Mouse (Mus musculus) kidney, embryonic 16.5 days (tissue): ENCODE data around the gene Zfc3h1. TPM values are rescaled to one million over a fixed set of nuclear protein-coding genes. Genes with fewer than 3 reads are reported as not detected.

Experiments used
- ATAC-seq: fragments of 200-750 bp; cut with Nextera tagmentation; 2 replicates; pipeline ENCODE4 v1.8.0; 2017; ENCODE audit warnings: moderate TSS enrichment; ENCODE audit not compliant: low FRiP score, low TSS enrichment
- H3K27ac ChIP-seq: fragments of 300-500 bp; sonication (generic); 2 replicates; pipeline ENCODE4 v1.5.1; 2014; ENCODE audit warnings: low read length
- H3K27me3 ChIP-seq: fragments of 300-500 bp; sonication (generic); 2 replicates; pipeline ENCODE4 v1.6.1; 2014; ENCODE audit warnings: low read length, control low read depth, mixed read lengths; ENCODE audit not compliant: insufficient read depth
- H3K36me3 ChIP-seq: fragments of 300-500 bp; sonication (generic); 2 replicates; pipeline ENCODE4 v1.6.1; 2014; ENCODE audit warnings: low read length, control low read depth, mixed read lengths; ENCODE audit not compliant: insufficient read depth
- H3K4me1 ChIP-seq: fragments of 300-500 bp; sonication (generic); 2 replicates; pipeline ENCODE4 v1.6.1; 2014; ENCODE audit warnings: low read length, control low read depth, mixed read lengths; ENCODE audit not compliant: insufficient read depth
- H3K4me2 ChIP-seq: fragments of 300-500 bp; sonication (generic); replicated peaks from 2 replicates; pipeline ENCODE4 v1.6.1; 2014; ENCODE audit warnings: low read depth, low read length
- H3K4me3 ChIP-seq: fragments of 300-500 bp; sonication (generic); 2 replicates; pipeline ENCODE4 v1.5.1; 2014; ENCODE audit warnings: mild to moderate bottlenecking, low read length
- H3K9ac ChIP-seq: fragments of 300-500 bp; sonication (generic); replicated peaks from 2 replicates; pipeline ENCODE4 v1.6.1; 2014; ENCODE audit warnings: low read length
- H3K9me3 ChIP-seq: fragments of 300-500 bp; sonication (generic); 2 replicates; pipeline ENCODE4 v1.6.1; 2016; ENCODE audit warnings: low read length, control low read depth
- WGBS: fragments of 180-500 bp; shearing (Covaris S2); extraction: QIAGEN DNeasy Blood & Tissue Kit; methylation state at CpG from one replicate; pipeline ENCODE4 v1.1.7; 2014; 5-methylcytosine and 5-hydroxymethylcytosine counted together
- polyA plus RNA-seq: library from polyadenylated mRNA; unstranded; fragments of >200 nt; fragmentation: Nextera tagmentation; extraction: Ambion mirVana; gene quantifications from 2 replicates; pipeline ENCODE4 v1.2.1, GENCODE M21; 2015

Zfc3h1 gene
- polyA plus RNA-seq, 1 experiment from 2014 or later: 17.0 TPM

DNA sequence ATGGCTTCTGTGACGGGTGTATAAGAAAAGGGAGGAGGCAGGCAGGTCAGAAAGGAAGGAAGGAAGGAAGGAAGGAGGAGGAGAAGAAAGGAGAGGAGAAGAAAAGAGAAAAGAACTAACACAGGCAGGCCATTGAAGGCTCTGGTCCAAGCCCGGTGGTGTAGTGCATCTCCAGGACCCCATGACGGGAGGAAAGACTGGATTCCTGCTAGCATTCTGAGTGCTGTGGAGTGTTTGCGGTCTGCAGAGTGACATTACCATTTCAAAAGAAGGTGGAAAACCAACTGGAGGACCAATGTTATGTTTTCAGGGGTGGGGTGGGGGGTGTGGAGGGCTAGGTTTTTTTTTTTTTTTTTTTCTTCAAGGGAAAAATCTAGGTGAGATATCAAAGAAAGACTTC lies 37.2 kb downstream of the Zfc3h1 start:
- ATAC-seq: no peak
- no peak overlapping the region for H3K4me3 ChIP-seq
- WGBS: 84% methylated on average over 4 of the region's 4 CpGs

GRCm38 (mm10) chr10:115425351-115425750 lies 40.6 kb downstream of the Zfc3h1 start:
- Histone ChIP-seq H3K27ac (no peak overlapping the region), H3K4me3 (no peak overlapping the region), H3K27me3 (no peaks in the 10 kb centered on the region), H3K4me2 (no peak overlapping the region), H3K9me3 (no peaks in the 10 kb centered on the region), H3K9ac (no peak overlapping the region), H3K4me1 (no peaks in the 10 kb centered on the region), H3K36me3 (peaks cover 51% of the 10 kb centered on the region)
- 76% methylated on average over 2 of the region's 2 CpGs for WGBS
- no peak for ATAC-seq

More for the DNA sequence above, 37.2 kb downstream of the Zfc3h1 start:
- Histone ChIP-seq H3K9me3 (no peaks in the 10 kb centered on the region), H3K9ac (no peak overlapping the region), H3K27ac (no peak overlapping the region), H3K4me1 (no peaks in the 10 kb centered on the region), H3K27me3 (no peaks in the 10 kb centered on the region), H3K4me2 (no peak overlapping the region), H3K36me3 (peaks cover 40% of the 10 kb centered on the region)

DNA sequence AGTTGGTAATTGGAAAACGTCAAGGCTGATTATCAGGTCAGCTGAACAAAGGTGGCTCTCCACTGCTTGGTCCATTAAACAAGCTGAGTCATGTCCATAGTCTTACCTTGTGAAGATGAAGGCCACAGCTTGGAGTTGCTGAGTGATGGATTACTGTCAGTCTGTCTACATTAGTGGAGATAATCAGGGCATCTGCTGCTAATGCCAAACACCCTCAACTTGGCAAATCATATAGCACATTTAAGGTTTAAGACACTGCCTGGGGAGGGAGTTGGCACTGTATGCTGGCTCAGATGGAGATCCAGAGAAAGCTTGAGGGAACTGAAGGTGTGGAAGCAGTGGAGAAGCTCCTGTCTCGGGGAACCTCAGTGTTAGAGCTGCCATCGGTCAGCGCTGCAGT lies 52.5 kb downstream of the Zfc3h1 start:
- Histone ChIP-seq H3K4me1 (no peaks in the 10 kb centered on the region), H3K27me3 (no peaks in the 10 kb centered on the region)
- WGBS: 88% methylated on average over 4 of the region's 4 CpGs

DNA sequence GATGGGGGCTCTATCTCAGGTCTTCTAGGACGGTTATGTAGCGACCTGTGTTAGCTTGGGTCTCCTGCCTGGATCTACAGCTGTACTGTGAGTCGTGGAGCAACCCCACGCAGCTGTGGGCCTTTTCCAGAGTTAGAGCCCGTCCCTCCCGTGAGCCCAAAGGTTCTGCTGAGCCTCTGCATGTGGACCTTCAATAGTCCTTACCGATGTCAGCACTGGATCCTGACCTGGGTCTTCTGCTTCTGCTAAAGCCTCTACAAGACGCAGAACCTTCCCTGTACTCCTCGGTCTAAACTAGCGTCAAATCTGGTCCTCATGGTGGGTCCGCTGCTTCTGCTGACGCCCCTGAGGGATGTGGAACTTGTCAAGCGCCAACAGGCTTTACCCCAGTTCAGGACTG lies 63.9 kb downstream of the Zfc3h1 start:
- WGBS: 87% methylated on average over 13 of the region's 13 CpGs
- no peaks in the 10 kb centered on the region for H3K36me3 ChIP-seq
- no peaks in the 10 kb centered on the region for H3K27me3 ChIP-seq
- no peak overlapping the region for H3K27ac ChIP-seq
- H3K4me2 ChIP-seq: no peak overlapping the region
- H3K9ac ChIP-seq: no peak overlapping the region
- H3K4me3 ChIP-seq: no peak overlapping the region
- no peaks in the 10 kb centered on the region for H3K4me1 ChIP-seq
- ATAC-seq: no peak
- H3K9me3 ChIP-seq: peaks cover 7% of the 10 kb centered on the region

More for the DNA sequence above, 52.5 kb downstream of the Zfc3h1 start:
- H3K4me3 ChIP-seq: no peak overlapping the region
- ATAC-seq: no peak
- no peak overlapping the region for H3K4me2 ChIP-seq
- no peak overlapping the region for H3K9ac ChIP-seq
- peaks cover 5% of the 10 kb centered on the region; the same call in 1 of the 2 replicates for H3K36me3 ChIP-seq
- no peak overlapping the region for H3K27ac ChIP-seq
- no peaks in the 10 kb centered on the region for H3K9me3 ChIP-seq

DNA sequence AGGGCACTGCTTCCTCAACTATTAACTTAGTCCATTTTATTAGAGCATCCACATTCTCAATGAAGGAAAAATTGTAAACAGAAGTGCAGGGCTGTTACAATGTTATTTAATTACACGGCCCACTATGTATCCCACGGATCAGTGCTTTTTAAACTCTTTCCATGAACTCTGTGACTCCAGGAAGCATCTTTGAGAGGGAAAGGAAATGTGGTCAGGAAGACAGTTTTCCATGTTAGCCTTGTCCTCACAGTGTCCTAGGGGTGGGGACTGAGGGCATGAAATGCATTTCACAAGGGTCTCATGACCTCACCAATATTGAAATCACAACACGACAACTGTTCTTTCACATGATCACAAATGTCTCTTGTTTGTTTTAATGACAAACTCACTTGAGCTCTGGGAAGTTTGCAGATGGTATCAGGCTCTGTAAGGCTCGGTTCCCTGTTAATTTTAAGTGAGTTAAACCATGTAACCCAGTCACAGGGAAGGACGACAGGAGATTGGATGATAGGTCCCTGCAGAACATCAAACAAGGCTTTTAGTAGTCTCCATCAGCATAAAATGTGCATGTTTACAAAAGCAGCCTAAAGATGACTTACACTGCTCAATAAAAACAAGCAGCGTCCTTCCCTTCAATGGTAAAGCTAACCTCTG lies 72.7 kb downstream of the Zfc3h1 start:
- Histone ChIP-seq H3K9me3 (no peaks in the 10 kb centered on the region), H3K27me3 (no peaks in the 10 kb centered on the region), H3K4me2 (no peak overlapping the region; the same call in 1 of the 2 replicates), H3K4me3 (no peak overlapping the region), H3K36me3 (no peaks in the 10 kb centered on the region), H3K27ac (peak overlapping the region; percentile 36; the same call in 1 of the 2 replicates), H3K4me1 (peaks cover 8% of the 10 kb centered on the region), H3K9ac (no peak overlapping the region)
- 17% methylated on average over 6 of the region's 6 CpGs for WGBS
- ATAC-seq: peak; percentile 73

GRCm38 (mm10) chr10:115462646-115463045 lies 77.9 kb downstream of the Zfc3h1 start:
- WGBS: 33% methylated on average over 5 of the region's 5 CpGs
- no peak for ATAC-seq

GRCm38 (mm10) chr10:115465072-115465471 lies 80.3 kb downstream of the Zfc3h1 start:
- no peaks in the 10 kb centered on the region for H3K36me3 ChIP-seq
- peaks cover 8% of the 10 kb centered on the region for H3K4me1 ChIP-seq
- ATAC-seq: no peak
- no peaks in the 10 kb centered on the region for H3K9me3 ChIP-seq
- H3K4me3 ChIP-seq: no peak overlapping the region
- no peak overlapping the region for H3K4me2 ChIP-seq
- H3K9ac ChIP-seq: no peak overlapping the region
- H3K27me3 ChIP-seq: no peaks in the 10 kb centered on the region
- 74% methylated on average over 7 of the region's 7 CpGs for WGBS
- H3K27ac ChIP-seq: no peak overlapping the region

More at GRCm38 (mm10) chr10:115462646-115463045, 77.9 kb downstream of the Zfc3h1 start:
- Histone ChIP-seq H3K4me1 (peaks cover 4% of the 10 kb centered on the region), H3K36me3 (no peaks in the 10 kb centered on the region), H3K9ac (no peak overlapping the region), H3K4me2 (no peak overlapping the region), H3K4me3 (no peak overlapping the region), H3K27ac (no peak overlapping the region), H3K9me3 (no peaks in the 10 kb centered on the region), H3K27me3 (no peaks in the 10 kb centered on the region)

DNA sequence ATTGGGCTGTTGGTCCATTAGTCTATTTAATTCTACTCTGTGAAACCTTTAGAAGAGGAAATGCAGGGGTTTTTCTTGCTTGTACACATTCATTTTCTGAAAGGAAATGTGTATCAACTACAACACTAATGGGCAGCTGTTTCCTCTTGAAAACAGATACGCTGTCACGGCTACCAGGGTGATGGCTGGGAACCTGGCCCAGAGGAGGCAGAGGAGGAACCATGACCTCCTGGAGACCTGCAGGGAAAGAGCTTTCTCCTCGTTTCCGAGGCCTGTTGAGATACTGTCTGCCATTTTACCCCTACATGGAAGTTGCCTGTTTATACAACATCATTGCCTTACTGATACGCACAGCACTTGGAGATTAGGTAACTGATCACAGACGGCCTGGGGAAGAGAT lies 81.0 kb downstream of the Zfc3h1 start:
- H3K27ac ChIP-seq: no peak overlapping the region
- H3K4me1 ChIP-seq: peaks cover 8% of the 10 kb centered on the region
- H3K4me2 ChIP-seq: no peak overlapping the region
- 32% methylated on average over 6 of the region's 6 CpGs for WGBS
- H3K27me3 ChIP-seq: no peaks in the 10 kb centered on the region
- no peak overlapping the region for H3K9ac ChIP-seq
- no peaks in the 10 kb centered on the region for H3K9me3 ChIP-seq
- no peaks in the 10 kb centered on the region for H3K36me3 ChIP-seq
- no peak for ATAC-seq
- H3K4me3 ChIP-seq: no peak overlapping the region

- ATAC-seq: peak; percentile 83; the same call in 1 of the 2 replicates
- 70% methylated on average over 8 of the region's 8 CpGs for WGBS
- no peak overlapping the region for H3K27ac ChIP-seq
Measured at GRCm38 (mm10) chr10:115467985-115468384, 83.2 kb downstream of the Zfc3h1 start.

GRCm38 (mm10) chr10:115468632-115469031 lies 83.9 kb downstream of the Zfc3h1 start:
- Histone ChIP-seq H3K9me3 (no peaks in the 10 kb centered on the region), H3K4me3 (no peak overlapping the region), H3K4me1 (peaks cover 8% of the 10 kb centered on the region), H3K36me3 (no peaks in the 10 kb centered on the region), H3K4me2 (no peak overlapping the region), H3K27me3 (no peaks in the 10 kb centered on the region), H3K27ac (no peak overlapping the region), H3K9ac (no peak overlapping the region)
- no peak for ATAC-seq
- WGBS: 52% methylated on average over 7 of the region's 7 CpGs

More at GRCm38 (mm10) chr10:115467985-115468384, 83.2 kb downstream of the Zfc3h1 start:
- H3K4me2 ChIP-seq: no peak overlapping the region
- H3K27me3 ChIP-seq: no peaks in the 10 kb centered on the region
- no peak overlapping the region for H3K4me3 ChIP-seq
- no peak overlapping the region for H3K9ac ChIP-seq
- H3K9me3 ChIP-seq: no peaks in the 10 kb centered on the region
- no peaks in the 10 kb centered on the region for H3K36me3 ChIP-seq
- peaks cover 8% of the 10 kb centered on the region for H3K4me1 ChIP-seq
